Mouse (Mus musculus) brain, embryonic 14.5 days (tissue): ENCODE measurements around the gene Abcc3. TPM values are rescaled to one million over a fixed set of nuclear protein-coding genes. Genes with fewer than 3 reads are reported as not detected.

ENCODE experiments used
- DNase-seq: peaks from one replicate; pipeline ENCODE4 v3.0.0-alpha.2; 2011; ENCODE audit warnings: low read depth
- CTCF ChIP-seq: fragments of 200-500 bp; IDR thresholded peaks from 2 replicates; pipeline ENCODE4 v1.5.1; 2012; ENCODE audit warnings: inconsistent platforms, mild to moderate bottlenecking, moderate library complexity, borderline replicate concordance; ENCODE audit not compliant: insufficient read depth, insufficient read length; ENCODE audit errors: extremely low read depth
- POLR2A ChIP-seq: fragments of 200-500 bp; IDR thresholded peaks from 2 replicates; pipeline ENCODE4 v1.6.1; 2012; ENCODE audit warnings: mild to moderate bottlenecking, inconsistent platforms, borderline replicate concordance; ENCODE audit not compliant: poor library complexity, insufficient read depth, insufficient read length, severe bottlenecking; ENCODE audit errors: extremely low read depth
- polyA plus RNA-seq: library from polyadenylated mRNA; depleted of rRNA; stranded (reverse); fragments of >200 nt; gene quantifications from 2 replicates; pipeline ENCODE4 v1.2.3, GENCODE M21; 2012

Abcc3 gene
- polyA plus RNA-seq, 1 experiment, result 0.53 TPM

DNA sequence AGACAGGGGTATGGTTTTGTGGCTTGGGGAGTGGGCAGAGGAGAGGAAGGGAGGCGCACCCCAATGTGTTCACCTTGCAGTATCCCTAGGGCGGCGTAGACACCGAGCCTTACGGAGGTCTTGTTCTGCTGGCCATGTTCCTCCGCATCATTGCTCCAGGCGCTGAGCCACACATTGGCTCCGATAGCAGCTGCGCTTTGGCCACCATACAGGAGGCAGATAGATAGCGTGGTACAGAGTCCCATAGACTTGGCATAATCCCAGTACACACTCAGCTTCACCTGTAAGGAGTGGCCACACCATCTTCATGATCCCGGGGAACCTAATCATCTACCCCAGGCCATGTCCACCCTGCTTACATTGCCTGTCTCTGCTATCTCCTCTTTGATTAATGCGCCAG lies 33.6 kb downstream of the Abcc3 start:
- DNase-seq, result no peak
- TF ChIP-seq CTCF (no peak), POLR2A (no peak)

DNA sequence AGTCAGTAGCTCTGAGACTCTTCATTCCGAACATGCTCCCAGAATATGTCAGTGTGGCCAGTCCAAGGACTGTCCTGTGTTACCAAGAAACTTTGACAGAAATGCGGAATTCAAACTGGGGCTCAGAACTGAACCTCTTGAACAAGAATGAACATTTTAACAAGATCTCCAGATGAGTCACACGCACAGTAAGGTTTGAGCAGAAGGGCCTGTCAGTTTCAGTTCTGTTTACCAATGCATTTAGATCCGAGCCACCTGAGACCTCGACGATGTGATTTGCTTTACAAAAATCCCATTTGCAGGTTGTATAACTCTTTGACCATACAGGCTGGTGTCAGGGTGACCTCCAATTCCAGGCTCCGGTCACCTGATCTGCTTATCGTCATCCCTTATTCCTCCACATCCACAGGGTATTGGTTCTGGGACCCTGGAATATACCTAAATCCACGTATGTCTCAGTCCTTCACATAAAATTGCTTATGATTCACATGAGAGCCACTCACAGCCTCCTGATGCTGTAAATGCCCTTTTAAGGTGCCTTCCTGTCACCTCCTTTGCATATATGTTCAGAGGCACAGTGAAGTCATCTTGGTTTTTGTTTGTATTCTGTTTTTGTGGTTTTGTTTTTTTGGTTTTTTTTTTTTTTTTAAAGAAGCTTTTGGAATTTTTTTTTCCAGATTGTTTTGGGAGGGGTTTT lies 37.1 kb downstream of the Abcc3 start:
- TF ChIP-seq POLR2A, result no peak
- TF ChIP-seq CTCF, result no peak
- no peak for DNase-seq

DNA sequence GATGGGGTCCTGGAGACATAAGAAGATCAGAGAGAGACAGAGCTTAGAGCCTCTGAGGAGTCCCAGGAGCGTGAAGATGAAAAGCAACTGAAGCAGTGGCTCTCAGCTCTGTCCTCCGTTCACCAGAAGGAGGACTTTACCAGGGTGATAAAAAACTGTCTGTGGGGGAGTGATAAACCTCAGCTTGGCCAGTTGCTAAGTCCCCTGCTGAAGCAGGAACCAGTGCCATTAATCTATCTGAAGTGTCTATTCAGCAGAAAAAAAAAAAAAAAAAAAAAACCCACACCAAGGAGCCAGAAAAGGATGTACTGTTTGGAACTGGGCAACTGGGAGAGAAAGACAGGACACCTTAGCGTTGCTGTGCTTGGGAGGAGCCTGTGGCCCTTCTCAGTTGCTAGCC lies 41.7 kb downstream of the Abcc3 start:
- no peak for DNase-seq
- TF ChIP-seq POLR2A (no peak), CTCF (no peak)

GRCm38 (mm10) chr11:94350337-94350736 lies 42.5 kb downstream of the Abcc3 start:
- no peak for DNase-seq
- TF ChIP-seq POLR2A (no peak), CTCF (no peak)

DNA sequence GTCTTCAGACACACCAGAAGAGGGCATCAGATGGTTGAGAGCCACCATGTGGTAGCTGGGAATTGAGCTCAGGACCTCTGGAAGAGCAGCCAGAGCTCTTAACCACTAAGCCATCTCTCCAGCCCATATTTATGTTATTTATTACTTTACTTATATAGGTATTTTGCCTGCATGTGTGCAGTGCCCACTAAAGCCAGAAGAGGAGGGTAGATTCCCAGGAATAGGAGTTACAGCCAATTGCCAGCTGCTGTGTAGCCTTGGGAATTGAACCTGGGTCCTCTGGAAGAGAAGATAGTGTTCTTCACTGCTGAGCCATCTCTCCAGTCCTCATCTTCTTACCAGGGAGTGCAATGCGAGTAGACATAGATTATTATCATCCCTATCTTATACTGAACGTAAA lies 43.0 kb downstream of the Abcc3 start:
- no peak for DNase-seq
- TF ChIP-seq CTCF, result no peak
- TF ChIP-seq POLR2A, result no peak

- no peak for TF ChIP-seq CTCF
- TF ChIP-seq POLR2A, result no peak
- no peak for DNase-seq
These were observed 45.7 kb downstream of the Abcc3 start for GRCm38 (mm10) chr11:94347063-94347575.

DNA sequence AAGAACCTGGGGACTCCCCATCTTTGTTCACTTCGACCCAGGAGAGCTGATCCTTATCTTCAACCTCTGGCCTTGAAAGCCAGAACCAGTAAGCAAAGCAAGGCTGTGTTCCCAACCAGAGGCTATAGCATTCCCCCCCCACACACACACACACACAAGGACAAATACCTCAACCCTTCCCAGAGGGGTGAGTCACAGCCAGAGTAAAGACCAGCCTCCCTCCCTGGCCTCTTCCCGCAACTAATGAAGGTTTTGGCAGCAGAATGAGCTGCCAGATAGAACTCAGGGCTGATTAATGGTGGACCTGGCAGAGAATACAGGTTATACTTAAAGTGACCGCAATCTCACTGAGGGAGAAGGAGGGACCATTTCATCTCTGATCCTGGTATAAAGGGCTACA lies 46.2 kb downstream of the Abcc3 start:
- DNase-seq, result no peak
- TF ChIP-seq CTCF (no peak), POLR2A (no peak)

GRCm38 (mm10) chr11:94345926-94346325 lies 46.9 kb downstream of the Abcc3 start:
- no peak for TF ChIP-seq POLR2A
- TF ChIP-seq CTCF, result no peak
- DNase-seq, result no peak

DNA sequence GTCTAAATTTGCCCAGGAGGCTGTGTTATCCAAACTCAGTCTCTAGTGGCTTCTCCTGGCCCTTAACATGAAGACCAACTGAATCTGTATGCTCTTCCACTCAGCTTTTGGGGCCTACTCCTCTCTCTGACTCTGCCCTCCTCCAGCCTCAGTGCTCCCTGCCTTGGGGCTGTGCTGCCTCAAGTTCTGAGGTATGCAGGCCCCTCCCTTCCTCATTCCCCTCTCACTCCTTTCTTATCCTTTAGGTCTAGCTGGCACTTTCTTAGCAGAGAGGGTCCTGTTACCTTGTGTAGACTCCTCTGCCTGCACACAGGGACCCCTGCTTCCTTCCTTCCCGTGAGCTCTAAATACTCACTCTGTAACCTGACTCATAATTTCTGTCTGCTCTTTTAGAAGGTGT lies 48.3 kb downstream of the Abcc3 start:
- TF ChIP-seq CTCF (no peak), POLR2A (no peak)
- no peak for DNase-seq

GRCm38 (mm10) chr11:94343955-94344358 lies 48.8 kb downstream of the Abcc3 start:
- TF ChIP-seq POLR2A (no peak), CTCF (no peak)
- peak; percentile 79 for DNase-seq

DNA sequence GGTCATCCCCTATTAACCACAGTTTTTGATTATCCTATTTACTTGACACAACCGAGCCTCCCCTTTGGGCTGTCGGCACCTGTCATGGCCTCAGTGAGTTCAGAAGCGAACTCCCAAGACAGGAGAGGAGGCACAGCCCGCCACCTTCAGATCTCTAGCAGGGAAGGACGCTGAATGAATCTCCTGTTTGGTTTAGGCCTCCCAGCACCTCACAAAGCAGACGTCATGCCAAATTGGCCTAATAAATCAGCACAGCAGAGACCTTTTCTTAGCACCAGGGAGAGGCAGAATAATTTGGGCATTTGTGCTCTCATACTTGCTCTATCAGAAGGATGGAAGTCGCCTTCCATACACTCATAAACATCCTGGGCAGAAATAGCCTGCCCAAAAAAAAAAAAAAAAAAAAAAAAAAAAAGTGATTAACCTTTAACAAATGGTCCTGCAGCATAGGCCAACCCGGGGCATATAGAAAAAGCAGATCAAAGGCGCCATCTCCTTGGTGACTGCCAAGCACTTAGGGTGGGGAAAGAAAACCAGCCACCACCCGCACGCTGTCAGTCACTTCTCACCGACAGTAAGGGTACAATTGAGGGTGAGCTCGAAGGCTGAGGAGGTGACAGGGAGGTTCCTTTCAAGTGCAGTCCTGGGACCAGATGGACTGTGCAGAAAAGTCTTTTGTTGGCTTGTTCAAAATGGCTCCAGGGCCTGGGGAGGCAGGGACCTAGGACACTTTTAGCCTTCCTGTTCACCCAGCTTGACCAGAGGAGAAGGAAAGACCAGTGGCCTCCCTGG lies 50.5 kb downstream of the Abcc3 start:
- TF ChIP-seq CTCF (no peak), POLR2A (no peak)
- peak; percentile 59 for DNase-seq

DNA sequence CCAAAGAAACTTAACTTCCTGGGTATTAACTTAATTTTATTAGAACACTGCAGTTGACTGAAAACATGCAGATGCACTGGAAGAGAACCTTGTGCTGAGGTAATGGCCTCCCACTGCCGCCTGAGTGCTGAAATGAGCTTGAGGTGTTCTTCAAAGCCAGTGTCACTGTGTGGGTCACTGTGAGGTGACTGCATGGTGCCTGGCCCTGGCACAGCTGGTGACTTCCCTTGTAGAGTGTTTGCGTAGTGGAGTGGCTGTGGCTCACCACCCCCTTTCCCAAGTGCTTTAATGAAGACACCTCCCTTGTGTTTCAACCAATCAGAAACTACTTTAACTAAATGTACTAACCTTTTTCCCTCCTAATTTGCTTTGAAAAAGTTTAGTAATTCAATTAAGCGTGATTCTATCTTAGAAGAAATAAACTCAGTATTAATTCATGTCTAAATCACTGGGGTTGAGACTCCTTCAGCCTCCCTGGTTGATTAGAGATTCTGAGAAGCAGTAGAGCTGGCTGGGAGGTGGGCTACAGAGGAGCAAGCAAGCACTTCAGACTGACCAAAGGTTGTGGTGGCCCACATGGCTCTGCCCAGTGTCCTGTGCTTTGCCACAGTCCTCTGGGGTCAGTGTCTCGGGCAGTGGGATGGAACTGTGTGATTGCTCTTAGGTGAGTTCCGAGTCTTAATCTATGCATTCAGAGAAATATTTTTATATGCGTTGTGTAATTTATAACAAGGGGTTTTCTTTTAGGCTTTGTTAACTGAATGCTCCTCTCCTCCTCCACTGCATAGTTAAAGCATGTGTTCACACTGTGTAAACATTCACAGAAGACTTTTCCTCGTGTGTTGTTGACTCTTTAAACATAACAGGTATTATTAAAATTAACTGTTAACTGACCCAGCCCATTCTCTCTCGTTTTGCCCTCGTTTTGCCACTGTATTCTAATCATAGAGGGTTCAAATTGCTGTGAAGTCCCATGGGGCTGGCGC lies 51.6 kb downstream of the Abcc3 start:
- no peak for TF ChIP-seq POLR2A
- TF ChIP-seq CTCF, result no peak
- no peak for DNase-seq
